Mouse (Mus musculus) forebrain, postnatal 0 days (tissue): ENCODE results near the gene Ccdc54. TPM values are rescaled to one million over a fixed set of nuclear protein-coding genes. Genes with fewer than 3 reads are reported as not detected.
A peak's percentile ranks its signal among the peaks of the same experiment; 100 is the strongest.

ENCODE experiments used
- ATAC-seq: fragments of 200-750 bp; cut with Nextera tagmentation; 2 replicates; pipeline ENCODE4 v1.8.0; 2017; ENCODE audit warnings: mild to moderate bottlenecking, moderate library complexity
- DNase-seq: peaks from one replicate; pipeline ENCODE4 v3.0.0-alpha.2; 2015
- H3K27ac ChIP-seq: fragments of 300-500 bp; sonication (generic); 2 replicates; pipeline ENCODE4 v1.5.1; 2014; ENCODE audit warnings: low read depth, mild to moderate bottlenecking, antibody characterized with exemption, low read length, moderate library complexity, mixed read lengths
- H3K27me3 ChIP-seq: fragments of 300-500 bp; sonication (generic); 2 replicates; pipeline ENCODE4 v1.6.1; 2014; ENCODE audit warnings: mild to moderate bottlenecking, low read length, mixed read lengths; ENCODE audit not compliant: insufficient read depth
- H3K36me3 ChIP-seq: fragments of 300-500 bp; sonication (generic); 2 replicates; pipeline ENCODE4 v1.6.1; 2014; ENCODE audit warnings: mild to moderate bottlenecking, moderate library complexity; ENCODE audit not compliant: insufficient read depth
- H3K4me1 ChIP-seq: fragments of 300-500 bp; sonication (generic); 2 replicates; pipeline ENCODE4 v1.6.1; 2014; ENCODE audit warnings: antibody characterized with exemption; ENCODE audit not compliant: insufficient read depth
- H3K4me2 ChIP-seq: fragments of 300-500 bp; sonication (generic); 2 replicates; pipeline ENCODE4 v1.6.1; 2014; ENCODE audit warnings: low read depth, mild to moderate bottlenecking, moderate library complexity
- H3K4me3 ChIP-seq: fragments of 300-500 bp; sonication (generic); 2 replicates; pipeline ENCODE4 v1.5.1; 2014; ENCODE audit warnings: low read depth, low read length, mixed read lengths
- H3K9ac ChIP-seq: fragments of 300-500 bp; sonication (generic); 2 replicates; pipeline ENCODE4 v1.6.1; 2014; ENCODE audit warnings: mild to moderate bottlenecking
- H3K9me3 ChIP-seq: fragments of 300-500 bp; sonication (generic); 2 replicates; pipeline ENCODE4 v1.6.1; 2016; ENCODE audit warnings: low read length
- CTCF ChIP-seq: sonication (generic); IDR thresholded peaks from 2 replicates; pipeline ENCODE4 v1.5.1; 2016; ENCODE audit warnings: antibody characterized with exemption, control low read depth, low read depth
- WGBS: fragments of 180-500 bp; shearing (Covaris S2); extraction: QIAGEN DNeasy Blood & Tissue Kit; methylation state at CpG from one replicate; pipeline ENCODE4 v1.1.7; 2014; 5-methylcytosine and 5-hydroxymethylcytosine counted together
- polyA plus RNA-seq: library from polyadenylated mRNA; unstranded; fragments of >200 nt; fragmentation: Nextera tagmentation; extraction: Ambion mirVana; gene quantifications from 2 replicates; pipeline ENCODE4 v1.2.1, GENCODE M21; 2015
- total RNA-seq: library from RNA; depleted of rRNA; stranded (reverse); fragments of >200 nt; gene quantifications from 2 replicates; pipeline ENCODE4 v1.2.3, GENCODE M21; 2014

Gene Ccdc54
- total and polyA plus RNA-seq, 2 experiments from 2014 or later = not detected

DNA sequence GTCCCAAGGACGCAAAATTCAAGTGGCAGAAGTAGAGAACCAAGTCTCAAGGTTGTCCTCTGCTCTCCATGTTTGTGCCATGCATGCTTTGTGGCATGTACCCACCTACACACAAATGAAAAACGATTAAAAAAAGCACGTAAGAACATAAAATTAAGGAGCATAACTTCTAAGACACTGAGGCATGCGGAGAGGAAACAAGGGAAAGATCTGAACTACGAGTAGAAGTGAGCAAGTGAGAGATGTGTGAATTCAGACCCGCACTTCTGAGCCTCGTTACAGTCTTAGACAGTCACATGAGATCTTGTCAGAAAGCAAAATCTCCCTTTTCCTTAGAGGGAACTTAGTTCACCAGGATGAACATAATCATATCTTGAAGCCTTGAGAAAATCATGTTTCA, 3.8 kb downstream of the Ccdc54 start:
- ATAC-seq (no peak), DNase-seq (no peak)
- no peak overlapping the region for H3K9ac ChIP-seq
- no peak overlapping the region for H3K27ac ChIP-seq
- H3K27me3 ChIP-seq = no peaks in the 10 kb centered on the region
- H3K4me3 ChIP-seq = no peak overlapping the region
- H3K4me2 ChIP-seq = no peak overlapping the region
- no peaks in the 10 kb centered on the region for H3K9me3 ChIP-seq
- H3K36me3 ChIP-seq = no peaks in the 10 kb centered on the region
- 90% methylated on average over 7 of the region's 7 CpGs for WGBS
- TF ChIP-seq CTCF = no peak
- H3K4me1 ChIP-seq = no peaks in the 10 kb centered on the region

- no peaks in the 10 kb centered on the region for H3K4me1 ChIP-seq
- H3K9ac ChIP-seq = no peak overlapping the region
- WGBS = 79% methylated on average over 6 of the region's 6 CpGs
- TF ChIP-seq CTCF = no peak
- DNase-seq (no peak), ATAC-seq (no peak)
- H3K4me2 ChIP-seq = no peak overlapping the region
- no peaks in the 10 kb centered on the region for H3K27me3 ChIP-seq
- no peaks in the 10 kb centered on the region for H3K9me3 ChIP-seq
- H3K36me3 ChIP-seq = no peaks in the 10 kb centered on the region
- no peak overlapping the region for H3K27ac ChIP-seq
- no peak overlapping the region for H3K4me3 ChIP-seq
These were observed 12.6 kb downstream of the Ccdc54 start for GRCm38 (mm10) chr16:50578361-50578760.

- DNase-seq (peak; percentile 84), ATAC-seq (peak; percentile 96)
- H3K4me2 ChIP-seq = peak overlapping the region; percentile 26; the same call in 1 of the 2 replicates
- H3K9ac ChIP-seq = no peak overlapping the region
- no peaks in the 10 kb centered on the region for H3K4me1 ChIP-seq
- 50% methylated on average over 13 of the region's 13 CpGs for WGBS
- no peaks in the 10 kb centered on the region; the same call in 1 of the 2 replicates for H3K27me3 ChIP-seq
- no peak for TF ChIP-seq CTCF
- H3K36me3 ChIP-seq = no peaks in the 10 kb centered on the region
- H3K27ac ChIP-seq = no peak overlapping the region
- H3K9me3 ChIP-seq = no peaks in the 10 kb centered on the region
- no peak overlapping the region for H3K4me3 ChIP-seq
These were observed 18.4 kb downstream of the Ccdc54 start for GRCm38 (mm10) chr16:50572557-50572956.

- peak; percentile 11; the same call in 1 of the 2 replicates for TF ChIP-seq CTCF
- no peaks in the 10 kb centered on the region for H3K27me3 ChIP-seq
- H3K27ac ChIP-seq = no peak overlapping the region
- H3K4me2 ChIP-seq = no peak overlapping the region
- DNase-seq = no peak
- ATAC-seq = no peak; the same call in 1 of the 2 replicates
- H3K4me3 ChIP-seq = no peak overlapping the region
- WGBS = 81% methylated on average over 6 of the region's 6 CpGs
- H3K4me1 ChIP-seq = no peaks in the 10 kb centered on the region
- H3K36me3 ChIP-seq = no peaks in the 10 kb centered on the region
- H3K9ac ChIP-seq = no peak overlapping the region
- H3K9me3 ChIP-seq = no peaks in the 10 kb centered on the region
These were observed 31.7 kb downstream of the Ccdc54 start for GRCm38 (mm10) chr16:50559163-50559771.

DNA sequence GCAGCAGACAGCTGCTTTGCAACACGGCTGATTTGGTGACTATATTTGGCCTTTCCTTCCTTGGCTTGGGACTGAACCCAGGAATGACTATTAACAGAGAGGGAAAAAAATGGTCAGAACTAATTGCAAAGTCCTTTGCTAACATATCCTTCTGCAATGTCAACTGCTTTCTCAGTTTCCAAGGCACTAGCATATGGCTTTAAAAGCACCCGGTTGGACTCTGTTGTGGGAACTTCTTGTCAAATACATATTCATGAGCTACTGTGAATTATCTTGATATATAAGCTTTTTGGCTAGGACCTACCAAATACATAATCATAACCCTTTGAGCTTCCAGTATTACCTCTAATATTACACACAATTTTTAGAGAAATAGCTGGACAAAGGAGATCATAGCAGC, 37.1 kb downstream of the Ccdc54 start:
- Histone ChIP-seq H3K36me3 (no peaks in the 10 kb centered on the region), H3K27me3 (no peaks in the 10 kb centered on the region), H3K4me3 (no peak overlapping the region), H3K27ac (no peak overlapping the region), H3K9ac (no peak overlapping the region), H3K4me2 (no peak overlapping the region), H3K4me1 (no peaks in the 10 kb centered on the region), H3K9me3 (no peaks in the 10 kb centered on the region)
- TF ChIP-seq CTCF = no peak
- no peak for ATAC-seq
- WGBS = 40% methylated on average over 2 of the region's 2 CpGs
- no peak for DNase-seq

- H3K4me3 ChIP-seq = no peak overlapping the region
- ATAC-seq = no peak
- DNase-seq = no peak
- no peaks in the 10 kb centered on the region for H3K4me1 ChIP-seq
- no peak overlapping the region for H3K9ac ChIP-seq
- H3K27me3 ChIP-seq = no peaks in the 10 kb centered on the region
- no peaks in the 10 kb centered on the region for H3K36me3 ChIP-seq
- no peak overlapping the region for H3K4me2 ChIP-seq
- no peak overlapping the region for H3K27ac ChIP-seq
- no peak for TF ChIP-seq CTCF
- 84% methylated on average over 7 of the region's 7 CpGs for WGBS
- H3K9me3 ChIP-seq = no peaks in the 10 kb centered on the region
These were observed 39.0 kb downstream of the Ccdc54 start for GRCm38 (mm10) chr16:50551871-50552528.

DNA sequence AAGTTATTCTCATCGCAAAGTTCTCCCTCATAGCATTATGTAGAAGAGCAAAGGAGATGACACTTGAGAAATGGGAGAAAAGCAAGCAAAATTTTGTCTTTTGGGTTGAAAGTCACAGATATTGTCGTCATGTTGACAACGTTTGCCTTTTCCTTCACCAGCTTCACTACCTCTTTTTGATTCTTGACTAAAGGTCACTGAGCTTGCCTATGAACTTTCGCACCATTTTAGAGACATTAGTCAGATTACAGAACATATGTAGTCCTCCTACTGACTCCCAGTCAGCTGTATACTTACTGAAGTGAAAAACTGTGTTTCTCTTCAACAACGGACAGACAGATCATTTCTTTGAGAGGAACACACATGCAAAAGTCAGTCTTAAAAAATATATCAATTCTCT, 40.0 kb downstream of the Ccdc54 start:
- H3K27me3 ChIP-seq = no peaks in the 10 kb centered on the region
- H3K9ac ChIP-seq = no peak overlapping the region
- no peaks in the 10 kb centered on the region for H3K4me1 ChIP-seq
- no peak for DNase-seq
- ATAC-seq = no peak
- H3K27ac ChIP-seq = no peak overlapping the region
- H3K4me3 ChIP-seq = no peak overlapping the region
- no peaks in the 10 kb centered on the region for H3K36me3 ChIP-seq
- H3K9me3 ChIP-seq = no peaks in the 10 kb centered on the region
- 96% methylated on average over 5 of the region's 5 CpGs for WGBS
- no peak overlapping the region for H3K4me2 ChIP-seq
- TF ChIP-seq CTCF = no peak
